Mouse (Mus musculus) MEL (cell line): ENCODE results near the gene Olfml3. TPM values are rescaled to one million over a fixed set of nuclear protein-coding genes. Genes with fewer than 3 reads are reported as not detected.

Experiments
- DNase-seq: peaks from one replicate; pipeline ENCODE4 v3.0.0; 2011; ENCODE audit warnings: low read depth, low spot score
- H3K27ac ChIP-seq: 2 replicates; pipeline ENCODE4 v1.5.1; 2012; ENCODE audit warnings: low read depth, mild to moderate bottlenecking, control low read depth, low read length, moderate library complexity; ENCODE audit not compliant: control insufficient read depth
- H3K27me3 ChIP-seq, 2 experiments: fragments of 150-350 bp in 1 of 2; sonication (generic) in 1 of 2; 2 replicates each; pipeline ENCODE4 v1.6.1; 2012; ENCODE audit warnings: low read length in 2 of 2, mild to moderate bottlenecking in 2 of 2, improper control_type of control experiment in 1 of 2, moderate library complexity in 1 of 2; ENCODE audit not compliant: insufficient read depth in 2 of 2, control insufficient read depth in 1 of 2
- H3K36me3 ChIP-seq, 2 experiments: 2 replicates each; pipeline ENCODE4 v1.6.1; 2012 to 2014; ENCODE audit warnings: low read length in 2 of 2, improper control_type of control experiment in 1 of 2, inconsistent platforms in 1 of 2, mild to moderate bottlenecking in 1 of 2; ENCODE audit not compliant: insufficient read depth in 2 of 2, control insufficient read depth in 1 of 2
- H3K4me1 ChIP-seq, 2 experiments: fragments of 150-350 bp in 1 of 2; sonication (generic) in 1 of 2; 2 replicates each; pipeline ENCODE4 v1.6.1; 2012; ENCODE audit warnings: low read length in 2 of 2, improper control_type of control experiment in 1 of 2, mild to moderate bottlenecking in 1 of 2; ENCODE audit not compliant: insufficient read depth in 2 of 2, control insufficient read depth in 1 of 2
- H3K4me3 ChIP-seq, 2 experiments: fragments of 150-350 bp in 1 of 2; sonication (generic) in 1 of 2; 2 replicates each; pipeline ENCODE4 v1.5.1; 2012; ENCODE audit warnings: low read depth in 2 of 2, low read length in 2 of 2, mild to moderate bottlenecking in 2 of 2, moderate library complexity in 2 of 2, control low read depth in 1 of 2, improper control_type of control experiment in 1 of 2; ENCODE audit not compliant: control insufficient read depth in 1 of 2, insufficient read depth in 1 of 2
- H3K79me2 ChIP-seq: 2 replicates; pipeline ENCODE4 v1.6.1; 2012; ENCODE audit warnings: mild to moderate bottlenecking, low read length, moderate library complexity; ENCODE audit not compliant: control insufficient read depth, poor library complexity, insufficient read depth
- H3K9ac ChIP-seq: 2 replicates; pipeline ENCODE4 v1.6.1; 2012; ENCODE audit warnings: low read depth, mild to moderate bottlenecking, control low read depth, low read length, moderate library complexity; ENCODE audit not compliant: control insufficient read depth, poor library complexity, severe bottlenecking
- H3K9me3 ChIP-seq: fragments of 150-350 bp; sonication (generic); replicated peaks from 2 replicates; pipeline ENCODE4 v1.6.1; 2012; ENCODE audit warnings: mild to moderate bottlenecking, low read length, improper control_type of control experiment, moderate library complexity; ENCODE audit not compliant: insufficient read depth
- MAZ ChIP-seq: IDR thresholded peaks from 2 replicates; pipeline ENCODE4 v1.6.1; 2012; ENCODE audit warnings: low read depth, mild to moderate bottlenecking, inconsistent platforms, low read length, improper control_type of control experiment
- MYC ChIP-seq: IDR thresholded peaks from 2 replicates; pipeline ENCODE4 v1.6.1; 2011; ENCODE audit warnings: low read depth, mild to moderate bottlenecking, low read length, improper control_type of control experiment, moderate library complexity
- polyA plus RNA-seq, 2 experiments: library from polyadenylated mRNA; stranded (reverse) in 1 of 2; unstranded in 1 of 2; fragments of >175 nt in 1 of 2; fragments of >200 nt in 1 of 2; gene quantifications; 2 replicates each; pipeline versions ENCODE4 v1.2.1 to v1.2.4; 2012; ENCODE audit warnings: low replicate concordance in 2 of 2, low read depth in 1 of 2; ENCODE audit not compliant: insufficient read length in 2 of 2, insufficient read depth in 1 of 2, missing spikeins in 1 of 2
- total RNA-seq: library from RNA; depleted of rRNA; stranded (reverse); fragments of 300-350 nt; gene quantifications from 2 replicates; pipeline ENCODE4 v1.2.3, GENCODE M21; 2012; rRNA removed

Gene Olfml3
- total and polyA plus RNA-seq, 3 experiments, result 0.08 to 0.18 TPM; not detected in 1

DNA sequence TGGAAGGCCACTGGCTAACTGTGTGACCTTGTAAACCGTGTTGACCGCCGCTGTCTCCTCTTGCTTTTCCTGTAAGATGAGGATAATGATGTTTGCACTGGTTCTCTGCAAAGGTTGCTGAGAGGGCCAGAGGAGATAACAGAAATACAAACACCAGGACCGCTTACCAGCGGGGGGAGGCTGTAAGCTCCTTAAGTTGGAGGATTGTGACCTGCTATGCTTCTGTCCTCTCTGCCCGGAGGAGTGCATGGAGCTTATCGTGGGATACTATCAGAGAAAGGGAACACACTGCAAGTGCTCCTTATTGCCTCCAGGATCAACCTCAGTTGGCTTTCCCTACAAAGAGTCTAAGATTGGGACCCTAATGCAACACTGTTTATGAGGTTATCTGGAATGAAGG lies 65.1 kb downstream of the Olfml3 start:
- H3K9ac ChIP-seq, result no peak overlapping the region
- no peak overlapping the region for H3K27ac ChIP-seq
- TF ChIP-seq MYC, result no peak
- no peak for TF ChIP-seq MAZ
- H3K79me2 ChIP-seq, result no peaks in the 10 kb centered on the region
- no peak for DNase-seq
- H3K27me3 ChIP-seq, result no peaks in the 10 kb centered on the region; a peak in 2 of 4 replicates
- H3K9me3 ChIP-seq, result no peaks in the 10 kb centered on the region
- H3K36me3 ChIP-seq, result no peaks in the 10 kb centered on the region
- no peaks in the 10 kb centered on the region for H3K4me1 ChIP-seq
- no peak overlapping the region for H3K4me3 ChIP-seq

Other genes with a start within 250 kb of the Olfml3 start
- 0.04 TPM in 1 of 2 replicates, not detected in the other for gene Syt6, start 162.8 kb downstream of the Olfml3 start, total RNA-seq
- gene Syt6, start 162.8 kb downstream of the Olfml3 start, polyA plus RNA-seq, result not detected
- 0.36 and 0.81 TPM in 2 replicates for gene Atg4a-ps, start 91.9 kb downstream of the Olfml3 start, total RNA-seq
- gene Atg4a-ps, start 91.9 kb downstream of the Olfml3 start, polyA plus RNA-seq, result 1 to 10 TPM in 1 of 2 experiments, not detected in 1; 3.4 TPM
- gene Gm10964, start 1.4 kb upstream of the Olfml3 start, total RNA-seq, result not detected in 2 replicates
- gene Gm10964, start 1.4 kb upstream of the Olfml3 start, polyA plus RNA-seq, result not detected
- gene Hipk1, start 53.6 kb upstream of the Olfml3 start, total RNA-seq, result 16.7 and 17.8 TPM in 2 replicates
- 10 to 100 TPM in 1 of 2 experiments, not detected in 1; 28.7 TPM for gene Hipk1, start 53.6 kb upstream of the Olfml3 start, polyA plus RNA-seq
- gene Dclre1b, start 71.4 kb upstream of the Olfml3 start, total RNA-seq, result 9.8 and 11.2 TPM in 2 replicates
- 10 to 100 TPM in 1 of 2 experiments, not detected in 1; 25.3 TPM for gene Dclre1b, start 71.4 kb upstream of the Olfml3 start, polyA plus RNA-seq
- 14.2 and 15.1 TPM in 2 replicates for gene Ap4b1, start 71.5 kb upstream of the Olfml3 start, total RNA-seq
- gene Ap4b1, start 71.5 kb upstream of the Olfml3 start, polyA plus RNA-seq, result 10 to 100 TPM in 1 of 2 experiments, not detected in 1; 20.2 TPM
- 0.50 TPM in 1 of 2 replicates, not detected in the other for gene Gm43064, start 71.6 kb upstream of the Olfml3 start, total RNA-seq
- under 1 TPM in 1 of 2 experiments, not detected in 1; 0.14 TPM for gene Gm43064, start 71.6 kb upstream of the Olfml3 start, polyA plus RNA-seq
- gene Bcl2l15, start 94.6 kb upstream of the Olfml3 start, total RNA-seq, result not detected in 2 replicates
- under 1 TPM in 1 of 2 experiments, not detected in 1; 0.11 TPM for gene Bcl2l15, start 94.6 kb upstream of the Olfml3 start, polyA plus RNA-seq
- gene Ptpn22, start 121.8 kb upstream of the Olfml3 start, total RNA-seq, result 0.10 TPM in 1 of 2 replicates, not detected in the other
- gene Ptpn22, start 121.8 kb upstream of the Olfml3 start, polyA plus RNA-seq, result under 1 TPM in 1 of 2 experiments, not detected in 1; 0.06 TPM
- 10.5 and 12.2 TPM in 2 replicates for gene Rsbn1, start 176.1 kb upstream of the Olfml3 start, total RNA-seq
- gene Rsbn1, start 176.1 kb upstream of the Olfml3 start, polyA plus RNA-seq, result 10 to 100 TPM; 10.8 to 37.3 TPM
- 19.7 and 20.0 TPM in 2 replicates for gene Phtf1, start 230.1 kb upstream of the Olfml3 start, total RNA-seq
- gene Phtf1, start 230.1 kb upstream of the Olfml3 start, polyA plus RNA-seq, result 10 to 100 TPM in 1 of 2 experiments, not detected in 1; 23.4 TPM